Mouse (Mus musculus): Measurements from ENCODE around the gene Cldn16.
"Not testable (repeated sequence)": the region's sequence is repeated elsewhere in the genome, so short reads cannot be mapped to it uniquely, and the experiment has no call there.

The Cldn16 gene

GRCm38 (mm10) chr16:26462835-26463234 lies at the start of gene Cldn16:
TSS of gene Cldn16 (plus strand) at chr16:26463135.
- no peak for DNase-seq (ENCODE audit: low read depth)

GRCm38 (mm10) chr16:26418616-26419015 lies 44.3 kb upstream of the Cldn16 start:
- DNase-seq (ENCODE audit: low read depth): no peak

GRCm38 (mm10) chr16:26422078-26422477 lies 40.9 kb upstream of the Cldn16 start:
- DNase-seq (ENCODE audit: low read depth): no peak

- peak; percentile 38 for DNase-seq (ENCODE audit: low read depth)
These were observed 32.7 kb upstream of the Cldn16 start for GRCm38 (mm10) chr16:26430246-26430645.

DNA sequence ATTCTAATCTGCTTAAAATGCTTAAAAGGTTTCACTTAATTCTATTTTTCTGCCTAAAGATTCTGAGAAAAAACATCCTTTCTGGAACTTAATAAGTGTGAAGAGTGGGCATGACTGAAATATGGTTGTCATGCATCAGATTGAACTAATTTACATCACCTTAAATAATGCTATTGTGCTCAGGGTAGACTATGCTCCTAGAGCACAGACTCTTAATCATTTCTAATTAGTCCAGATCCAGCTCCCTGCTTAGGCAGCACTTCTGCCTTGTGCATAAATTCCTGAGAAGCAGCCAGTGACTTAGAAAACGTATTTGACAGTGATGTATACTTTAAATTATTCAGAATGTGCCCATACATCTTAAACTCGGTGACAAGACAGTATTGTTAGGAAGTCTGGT lies 29.4 kb upstream of the Cldn16 start:
- DNase-seq (ENCODE audit: low read depth): no peak

GRCm38 (mm10) chr16:26440031-26440430 lies 22.9 kb upstream of the Cldn16 start:
- DNase-seq (ENCODE audit: low read depth): peak; percentile 54

- DNase-seq (ENCODE audit: low read depth): peak; percentile 45
These were observed 21.8 kb upstream of the Cldn16 start for GRCm38 (mm10) chr16:26441156-26441555.

- peak; percentile 5 for DNase-seq (ENCODE audit: low read depth)
These were observed 18.1 kb upstream of the Cldn16 start for GRCm38 (mm10) chr16:26444843-26445242.

- peak; percentile 67 for DNase-seq (ENCODE audit: low read depth)
These were observed 15.3 kb upstream of the Cldn16 start for GRCm38 (mm10) chr16:26447594-26447993.

- DNase-seq (ENCODE audit: low read depth): peak; percentile 6
These were observed 8.8 kb upstream of the Cldn16 start for GRCm38 (mm10) chr16:26454163-26454562.

GRCm38 (mm10) chr16:26456182-26456581 lies 6.8 kb upstream of the Cldn16 start:
- no peak for DNase-seq (ENCODE audit: low read depth)

DNA sequence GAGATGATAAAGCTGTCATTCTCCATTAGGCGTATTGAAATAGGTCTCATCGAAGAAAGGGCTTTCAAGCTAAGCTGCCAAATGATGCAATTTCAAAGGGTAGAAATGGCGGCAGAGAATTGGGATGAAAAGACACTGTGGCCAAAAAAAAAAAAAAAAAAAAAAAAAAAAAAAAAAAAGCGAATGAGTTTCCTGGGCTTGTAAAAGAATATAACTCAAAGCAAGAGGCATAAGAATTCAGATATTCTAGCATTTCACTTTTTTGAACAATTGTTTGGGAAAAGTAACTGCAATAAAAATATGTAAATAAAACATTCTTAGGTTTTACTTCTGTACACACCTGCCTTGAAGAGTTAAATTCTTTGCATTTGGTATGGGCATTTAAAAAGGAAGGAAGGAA lies 3.6 kb downstream of the Cldn16 start:
- no peak for DNase-seq (ENCODE audit: low read depth)

- DNase-seq (ENCODE audit: low read depth): no peak
These were observed 8.3 kb downstream of the Cldn16 start for GRCm38 (mm10) chr16:26471254-26471653.

DNA sequence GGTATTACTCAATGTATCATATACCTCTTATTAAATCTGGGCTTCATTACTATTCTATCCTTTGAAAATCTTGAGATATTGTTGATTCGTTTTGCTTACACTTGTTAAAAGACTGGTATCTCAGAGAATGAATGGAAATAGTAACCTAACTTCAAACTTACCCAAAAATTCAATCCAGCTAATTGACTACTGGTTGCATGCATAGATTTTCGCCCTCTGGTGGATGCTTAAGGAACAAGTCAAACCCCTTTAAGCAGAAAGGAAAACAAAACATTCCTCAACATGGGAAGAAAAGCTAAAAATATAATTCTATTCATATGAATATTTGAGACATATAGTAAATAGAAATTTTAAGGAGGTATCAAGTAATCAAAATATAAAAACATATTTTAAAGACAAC lies 32.8 kb downstream of the Cldn16 start:
- DNase-seq (ENCODE audit: low read depth): peak; percentile 72

GRCm38 (mm10) chr16:26499705-26500104 lies 36.8 kb downstream of the Cldn16 start:
- not testable (repeated sequence) for DNase-seq (ENCODE audit: low read depth)

DNA sequence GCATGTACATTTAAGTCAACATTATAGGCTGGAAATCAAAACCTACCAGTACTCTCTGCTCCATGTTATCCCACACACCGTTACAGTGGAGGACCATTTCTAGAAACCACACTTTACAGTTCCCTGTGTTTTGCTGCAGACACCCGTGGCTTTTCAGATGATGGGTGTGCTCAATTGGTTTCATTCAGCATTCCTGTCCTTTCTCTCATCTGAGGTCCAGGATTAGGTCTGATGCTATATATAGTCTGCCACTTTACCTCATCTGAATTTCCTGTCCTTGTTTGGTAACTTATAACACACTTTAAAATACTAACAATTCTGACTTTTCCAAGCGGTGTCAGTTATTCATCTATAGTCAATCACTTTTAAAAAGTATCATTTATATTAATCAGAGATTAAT lies 37.8 kb downstream of the Cldn16 start:
- no peak for DNase-seq (ENCODE audit: low read depth)

DNA sequence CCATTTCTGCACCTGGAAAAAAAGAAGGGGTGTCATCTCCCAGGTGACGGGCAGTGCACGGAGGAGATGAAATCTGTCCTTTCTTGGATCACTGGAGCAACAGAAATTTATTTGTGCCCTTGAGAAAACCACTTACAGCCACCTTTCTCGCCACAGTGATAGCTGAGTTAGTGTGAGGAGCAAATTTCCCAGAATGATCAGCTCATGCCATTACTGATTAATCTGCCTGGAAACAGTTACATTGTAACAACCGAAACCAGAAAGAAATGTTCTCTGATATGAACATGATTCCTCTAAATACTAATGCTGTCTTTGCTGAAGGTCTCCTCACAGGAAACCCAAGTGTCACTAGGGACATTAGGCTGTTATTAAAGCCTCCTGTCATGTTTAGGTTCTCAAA lies 42.0 kb downstream of the Cldn16 start:
- DNase-seq (ENCODE audit: low read depth): no peak

DNA sequence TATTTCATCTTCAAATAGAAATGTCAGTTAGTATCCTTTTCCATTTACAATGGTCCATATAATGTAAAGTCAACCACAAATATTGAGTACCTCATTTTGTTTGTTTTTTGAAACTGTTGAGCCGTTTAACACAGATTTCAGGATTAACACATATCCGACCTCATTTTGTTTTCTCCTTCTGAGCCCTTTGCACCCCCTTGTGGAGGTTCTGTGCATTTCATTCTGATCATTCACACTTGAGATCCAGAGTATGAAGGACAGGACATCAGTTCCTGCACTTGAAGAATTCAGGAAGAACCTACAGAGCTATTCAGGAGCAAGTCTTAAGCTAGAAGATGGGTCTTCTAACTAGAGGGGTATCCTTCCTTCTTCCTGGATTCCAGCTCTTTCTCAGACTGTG lies 56.7 kb downstream of the Cldn16 start:
- peak; percentile 74 for DNase-seq (ENCODE audit: low read depth)

DNA sequence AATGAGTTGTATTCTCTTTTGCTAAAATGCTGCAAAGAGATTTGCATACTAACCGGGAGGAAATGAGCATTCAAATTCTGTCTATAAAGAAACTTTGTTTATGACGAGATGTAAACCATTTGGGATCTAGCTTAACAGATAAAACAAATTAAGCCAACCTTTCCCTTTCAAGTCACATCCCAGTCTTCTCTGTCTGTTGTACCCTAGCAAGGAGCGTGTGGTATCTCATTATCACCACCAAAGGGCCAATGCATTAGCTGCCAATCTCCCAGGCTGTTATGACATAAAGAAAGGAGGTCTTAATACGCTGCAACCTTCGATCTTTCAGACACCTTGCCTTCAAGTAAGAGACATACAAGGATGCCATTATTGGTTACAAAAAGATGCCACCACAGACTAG lies 62.9 kb downstream of the Cldn16 start:
- DNase-seq (ENCODE audit: low read depth): no peak

DNA sequence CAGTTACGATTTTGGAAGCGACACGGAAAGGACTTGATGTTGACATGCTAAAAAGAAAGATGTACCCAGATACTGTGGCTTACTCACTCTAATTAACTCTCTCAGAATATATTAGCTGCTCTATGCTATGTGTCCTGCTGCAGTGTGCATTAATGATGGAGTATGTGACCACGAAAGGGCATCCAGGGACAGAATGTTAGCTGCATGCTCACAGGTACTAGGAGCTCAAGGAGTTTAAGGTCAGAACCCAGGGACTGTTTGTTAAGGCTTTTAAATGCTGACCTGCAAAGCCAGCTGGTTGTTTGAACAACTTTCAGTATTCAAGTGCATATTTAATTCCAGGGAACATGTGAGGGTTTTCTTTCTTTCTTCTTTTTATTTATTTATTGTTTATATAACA lies 63.7 kb downstream of the Cldn16 start, which contains the start of gene Tmem207:
Gene Tmem207 (minus strand): TSS at position 101 of the 400 bp plus-strand sequence.
- no peak for DNase-seq (ENCODE audit: low read depth)

- no peak for DNase-seq (ENCODE audit: low read depth)
These were observed 65.2 kb downstream of the Cldn16 start for GRCm38 (mm10) chr16:26527931-26528666.

DNA sequence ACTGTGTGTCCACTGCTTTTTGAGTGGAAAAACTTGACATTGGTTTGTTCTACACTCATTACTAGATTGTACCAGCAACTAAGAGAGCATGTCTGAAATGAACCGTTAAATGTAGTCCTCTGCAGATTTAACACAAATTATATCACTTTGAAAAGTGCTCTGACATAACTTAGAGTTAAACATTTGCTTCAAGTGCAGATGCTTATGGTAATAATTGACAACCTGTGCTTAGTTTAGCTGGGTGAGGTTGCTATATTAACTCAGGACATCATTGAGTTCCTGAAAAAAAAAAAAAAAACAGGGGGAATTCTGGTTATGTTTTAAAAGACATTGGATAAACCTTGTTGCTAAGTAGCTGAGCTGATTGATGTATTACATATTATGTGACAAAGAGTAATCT lies 67.5 kb downstream of the Cldn16 start:
- no peak for DNase-seq (ENCODE audit: low read depth)

- DNase-seq (ENCODE audit: low read depth): no peak
These were observed 69.4 kb downstream of the Cldn16 start for GRCm38 (mm10) chr16:26532287-26532686.

Measured in NIH3T3 (cell line).